Mouse (Mus musculus): Measurements from ENCODE around the gene Gng7.

- no peak for TF ChIP-seq CTCF (conservative IDR thresholded peaks at IDR 0.05 in 1 of 2, IDR thresholded peaks at IDR 0.05 in 1 of 2; ENCODE audit: low read depth in 2 of 2, low read length in 2 of 2)
- TF ChIP-seq POLR2AphosphoS2 (IDR thresholded peaks at IDR 0.05; ENCODE audit: low read depth, low read length): no peak
- no peak for TF ChIP-seq BHLHE40 (IDR thresholded peaks at IDR 0.05; ENCODE audit: low read depth, low read length)
- no peak for TF ChIP-seq POLR2A (IDR thresholded peaks at IDR 0.05; ENCODE audit: low read depth, low read length)
- no peak for TF ChIP-seq MEF2A (IDR thresholded peaks at IDR 0.05; ENCODE audit: borderline replicate concordance, low read depth, low read length)
- no peak for TF ChIP-seq TBP (conservative IDR thresholded peaks at IDR 0.05; ENCODE audit: low read depth, low read length)
- TF ChIP-seq RCOR1 (conservative IDR thresholded peaks at IDR 0.05; ENCODE audit: low read depth, low read length): no peak
- TF ChIP-seq RAD21 (IDR thresholded peaks at IDR 0.05; ENCODE audit: low read depth, low read length): no peak
- TF ChIP-seq ETS1 (conservative IDR thresholded peaks at IDR 0.05; ENCODE audit: low read depth, low read length): no peak
- TF ChIP-seq ZMIZ1 (IDR thresholded peaks at IDR 0.05; ENCODE audit: low read depth, low read length): no peak
Measured at GRCm38 (mm10) chr10:80938831-80939550, 75.8 kb downstream of the Gng7 start.

All from CH12.LX (cell line).